Mouse (Mus musculus): ENCODE results near the gene Napepld. TPM values are rescaled to one million over a fixed set of nuclear protein-coding genes. Genes with fewer than 3 reads are reported as not detected.

The Napepld gene
- polyA plus RNA-seq, 1 experiment from 2014 or later: 4.9 TPM

DNA sequence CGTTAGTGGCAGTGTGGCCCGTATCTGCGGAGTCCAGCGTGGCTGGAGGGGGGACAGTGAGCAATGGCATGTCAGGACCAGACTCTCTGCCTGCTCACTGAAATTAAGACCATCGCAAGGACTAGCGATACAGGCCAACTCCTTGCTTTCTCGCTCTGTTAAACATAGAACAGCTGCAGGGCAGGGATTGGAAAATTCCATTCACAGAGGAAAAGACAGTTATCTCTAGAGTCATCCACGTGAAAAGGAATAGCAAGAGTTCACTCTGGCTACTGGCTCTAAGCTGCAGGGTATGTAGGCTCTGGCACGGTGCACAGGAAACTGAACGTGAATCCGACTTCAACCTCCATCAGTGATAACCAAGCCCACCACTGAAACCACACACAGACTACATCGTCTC, 26.2 kb downstream of the Napepld start:
- no peaks in the 10 kb centered on the region for H3K36me3 ChIP-seq (replicated peaks; ENCODE audit: control insufficient read depth, insufficient read depth, low read depth, low read length)
- H3K4me1 ChIP-seq (ENCODE audit: control insufficient read depth, insufficient read depth, low read length): no peaks in the 10 kb centered on the region
- no peaks in the 10 kb centered on the region for H3K27me3 ChIP-seq (ENCODE audit: control insufficient read depth, insufficient read depth, low read length)
- H3K27ac ChIP-seq (replicated peaks; ENCODE audit: low read depth, low read length): no peak overlapping the region
- H3K4me3 ChIP-seq (ENCODE audit: low read depth, low read length): no peak overlapping the region
- H3K9me3 ChIP-seq (replicated peaks; ENCODE audit: control insufficient read depth, low read length): no peaks in the 10 kb centered on the region
- DNase-seq (ENCODE audit: low spot score) (no peak), ATAC-seq (replicated peaks; ENCODE audit: insufficient number of reproducible peaks, low FRiP score, low TSS enrichment, low read depth) (no peak)
- 81% methylated on average over 12 of the region's 12 CpGs for WGBS
- H3K4me2 ChIP-seq (ENCODE audit: low read depth, low read length): no peak overlapping the region
- no peak overlapping the region for H3K9ac ChIP-seq (replicated peaks; ENCODE audit: low read length)

DNA sequence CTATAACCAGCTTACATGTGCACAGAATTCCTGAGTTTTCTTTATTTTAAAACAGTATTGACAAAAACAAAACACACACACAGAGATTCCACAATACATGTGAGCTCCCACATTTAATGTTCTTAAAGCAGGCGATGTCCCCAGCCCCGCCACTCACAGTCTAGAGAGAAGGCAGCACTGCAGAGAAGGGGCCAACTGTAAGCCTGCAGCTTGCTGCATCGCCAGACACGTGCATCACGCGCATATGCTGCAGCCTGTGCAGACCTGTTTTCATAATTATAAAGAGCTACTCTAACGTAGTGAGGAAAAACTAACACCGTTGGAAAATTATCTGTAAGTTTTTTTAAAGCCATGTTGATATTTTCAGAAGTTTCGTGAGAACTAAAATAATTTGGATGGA, 27.5 kb downstream of the Napepld start:
- no peak overlapping the region for H3K4me2 ChIP-seq (ENCODE audit: low read depth, low read length)
- H3K4me1 ChIP-seq (ENCODE audit: control insufficient read depth, insufficient read depth, low read length): no peaks in the 10 kb centered on the region
- H3K27me3 ChIP-seq (ENCODE audit: control insufficient read depth, insufficient read depth, low read length): no peaks in the 10 kb centered on the region
- H3K4me3 ChIP-seq (ENCODE audit: low read depth, low read length): no peak overlapping the region
- ATAC-seq (replicated peaks; ENCODE audit: insufficient number of reproducible peaks, low FRiP score, low TSS enrichment, low read depth): no peak
- no peaks in the 10 kb centered on the region for H3K36me3 ChIP-seq (replicated peaks; ENCODE audit: control insufficient read depth, insufficient read depth, low read depth, low read length)
- no peak overlapping the region for H3K9ac ChIP-seq (replicated peaks; ENCODE audit: low read length)
- no peak for DNase-seq (ENCODE audit: low spot score)
- WGBS: 83% methylated on average over 9 of the region's 9 CpGs
- no peak overlapping the region for H3K27ac ChIP-seq (replicated peaks; ENCODE audit: low read depth, low read length)
- no peaks in the 10 kb centered on the region for H3K9me3 ChIP-seq (replicated peaks; ENCODE audit: control insufficient read depth, low read length)

DNA sequence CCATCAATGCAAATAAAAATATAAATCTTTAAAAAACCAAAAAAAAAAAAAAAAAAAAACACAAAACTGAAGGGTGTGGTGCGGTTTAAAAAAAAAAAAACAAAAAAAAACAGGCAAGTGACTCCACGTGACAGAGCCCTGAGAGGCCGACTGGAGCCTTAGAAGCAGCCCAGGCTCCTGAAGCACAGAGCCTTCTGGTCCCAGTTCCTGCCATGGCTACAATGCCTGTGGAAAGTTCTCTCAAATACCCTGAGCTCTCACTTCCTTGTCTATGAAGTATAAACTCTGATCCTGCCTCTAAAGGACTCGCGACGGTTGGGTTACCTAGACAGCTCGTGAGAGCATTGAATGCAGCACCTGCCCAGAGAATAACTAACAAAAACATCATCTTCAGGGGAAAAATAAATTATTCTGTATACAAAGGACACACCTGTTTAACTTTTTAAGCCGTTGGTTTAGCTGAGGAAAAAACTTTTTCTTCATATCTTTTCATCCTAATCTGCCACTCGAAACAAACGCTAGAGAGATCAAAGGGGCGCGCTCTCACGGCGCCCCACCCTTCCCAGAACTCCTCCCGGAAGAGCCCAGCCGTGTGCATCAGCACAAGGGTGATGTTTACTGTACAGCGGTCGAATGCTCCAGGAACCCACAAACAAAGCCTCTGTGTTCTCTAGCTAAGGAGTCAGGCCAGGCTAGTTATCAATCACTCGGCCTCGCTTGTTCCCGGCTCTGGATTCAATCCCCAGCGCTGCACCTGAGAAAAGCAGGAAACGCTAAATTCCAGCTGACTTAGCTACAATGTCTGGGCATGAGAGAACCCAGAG, 28.2 kb downstream of the Napepld start:
- Histone ChIP-seq H3K36me3 (replicated peaks; ENCODE audit: control insufficient read depth, insufficient read depth, low read depth, low read length) (no peaks in the 10 kb centered on the region), H3K9ac (replicated peaks; ENCODE audit: low read length) (no peak overlapping the region), H3K4me1 (ENCODE audit: control insufficient read depth, insufficient read depth, low read length) (no peaks in the 10 kb centered on the region), H3K9me3 (replicated peaks; ENCODE audit: control insufficient read depth, low read length) (no peaks in the 10 kb centered on the region), H3K4me3 (ENCODE audit: low read depth, low read length) (no peak overlapping the region), H3K4me2 (ENCODE audit: low read depth, low read length) (no peak overlapping the region), H3K27me3 (ENCODE audit: control insufficient read depth, insufficient read depth, low read length) (no peaks in the 10 kb centered on the region), H3K27ac (replicated peaks; ENCODE audit: low read depth, low read length) (no peak overlapping the region)
- no peak for ATAC-seq (replicated peaks; ENCODE audit: insufficient number of reproducible peaks, low FRiP score, low TSS enrichment, low read depth)
- peak; percentile 37 for DNase-seq (ENCODE audit: low spot score)
- WGBS: 47% methylated on average over 23 of the region's 23 CpGs

DNA sequence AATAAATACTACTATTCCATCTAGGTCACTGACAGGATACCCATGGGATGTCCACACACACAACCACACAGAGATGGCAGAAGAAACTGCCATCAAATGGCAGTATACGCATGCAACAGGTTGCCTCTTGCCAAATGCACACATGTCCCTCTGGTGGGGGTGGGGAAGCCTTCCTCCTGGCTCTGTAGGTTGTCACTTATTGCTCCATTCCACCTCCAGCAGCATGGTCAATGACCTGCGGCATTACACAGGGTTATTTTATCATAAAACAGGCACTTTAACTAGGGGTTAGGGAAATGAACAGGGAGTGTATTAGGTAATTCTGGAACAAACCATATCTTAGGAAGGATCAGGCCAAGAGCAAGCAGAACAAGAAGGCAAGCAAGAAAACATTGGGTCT, 31.9 kb downstream of the Napepld start:
- no peak overlapping the region for H3K27ac ChIP-seq (replicated peaks; ENCODE audit: low read depth, low read length)
- 81% methylated on average over 2 of the region's 2 CpGs for WGBS
- no peaks in the 10 kb centered on the region for H3K36me3 ChIP-seq (replicated peaks; ENCODE audit: control insufficient read depth, insufficient read depth, low read depth, low read length)
- no peak overlapping the region for H3K4me2 ChIP-seq (ENCODE audit: low read depth, low read length)
- DNase-seq (ENCODE audit: low spot score): no peak
- no peak overlapping the region for H3K4me3 ChIP-seq (ENCODE audit: low read depth, low read length)
- H3K4me1 ChIP-seq (ENCODE audit: control insufficient read depth, insufficient read depth, low read length): no peaks in the 10 kb centered on the region
- no peaks in the 10 kb centered on the region for H3K9me3 ChIP-seq (replicated peaks; ENCODE audit: control insufficient read depth, low read length)
- no peak overlapping the region for H3K9ac ChIP-seq (replicated peaks; ENCODE audit: low read length)
- ATAC-seq (replicated peaks; ENCODE audit: insufficient number of reproducible peaks, low FRiP score, low TSS enrichment, low read depth): no peak
- no peaks in the 10 kb centered on the region for H3K27me3 ChIP-seq (ENCODE audit: control insufficient read depth, insufficient read depth, low read length)

DNA sequence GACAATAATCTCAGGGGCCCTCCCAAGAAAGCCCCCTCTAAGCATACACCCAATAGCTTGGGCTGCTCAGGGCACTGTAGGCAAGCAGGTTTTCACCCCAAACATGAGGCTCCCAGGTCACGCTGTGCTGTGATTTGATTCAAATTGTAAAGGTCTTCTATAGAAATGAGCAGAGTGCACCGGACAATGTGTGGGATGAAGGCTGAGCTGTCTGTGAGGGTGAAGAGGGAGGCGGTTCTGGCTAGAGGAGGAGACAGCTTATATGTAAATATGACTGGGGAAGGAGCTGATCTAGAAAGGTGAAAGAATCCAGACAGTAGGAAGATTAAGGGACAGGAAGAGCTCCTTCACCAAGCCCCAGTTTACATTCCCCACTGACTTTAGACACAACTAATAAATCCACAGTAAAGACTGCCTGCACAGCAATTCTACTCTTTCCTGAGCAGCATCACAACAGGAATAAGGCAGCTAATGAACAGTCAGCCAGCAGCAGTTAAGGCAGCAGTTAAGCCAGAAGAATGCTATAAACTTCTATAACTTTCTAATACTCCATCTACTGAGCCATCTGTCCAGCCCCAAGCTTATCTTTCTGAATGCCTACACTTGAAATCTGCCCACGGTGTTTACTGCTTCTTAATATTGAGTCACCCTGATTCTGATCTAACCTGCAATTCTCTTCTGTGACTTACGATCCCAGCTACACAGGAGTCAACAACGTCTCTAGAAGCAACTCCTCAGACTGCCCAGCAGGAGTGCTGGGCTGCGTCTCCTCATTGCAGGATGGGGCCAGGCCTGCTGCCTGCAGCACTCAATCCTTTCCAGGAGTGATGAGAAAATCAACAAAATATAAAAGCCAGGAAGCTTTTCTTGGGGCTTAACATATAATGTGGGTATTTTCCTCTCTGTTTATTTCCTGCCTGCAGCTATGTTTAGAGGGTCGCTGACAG, 33.7 kb downstream of the Napepld start:
- 65% methylated on average over 8 of the region's 8 CpGs for WGBS
- Histone ChIP-seq H3K27me3 (ENCODE audit: control insufficient read depth, insufficient read depth, low read length) (no peaks in the 10 kb centered on the region), H3K36me3 (replicated peaks; ENCODE audit: control insufficient read depth, insufficient read depth, low read depth, low read length) (no peaks in the 10 kb centered on the region), H3K4me3 (ENCODE audit: low read depth, low read length) (no peak overlapping the region), H3K9ac (replicated peaks; ENCODE audit: low read length) (no peak overlapping the region), H3K27ac (replicated peaks; ENCODE audit: low read depth, low read length) (no peak overlapping the region), H3K4me1 (ENCODE audit: control insufficient read depth, insufficient read depth, low read length) (no peaks in the 10 kb centered on the region), H3K9me3 (replicated peaks; ENCODE audit: control insufficient read depth, low read length) (no peaks in the 10 kb centered on the region), H3K4me2 (ENCODE audit: low read depth, low read length) (no peak overlapping the region)
- ATAC-seq (replicated peaks; ENCODE audit: insufficient number of reproducible peaks, low FRiP score, low TSS enrichment, low read depth) (no peak), DNase-seq (ENCODE audit: low spot score) (no peak)

DNA sequence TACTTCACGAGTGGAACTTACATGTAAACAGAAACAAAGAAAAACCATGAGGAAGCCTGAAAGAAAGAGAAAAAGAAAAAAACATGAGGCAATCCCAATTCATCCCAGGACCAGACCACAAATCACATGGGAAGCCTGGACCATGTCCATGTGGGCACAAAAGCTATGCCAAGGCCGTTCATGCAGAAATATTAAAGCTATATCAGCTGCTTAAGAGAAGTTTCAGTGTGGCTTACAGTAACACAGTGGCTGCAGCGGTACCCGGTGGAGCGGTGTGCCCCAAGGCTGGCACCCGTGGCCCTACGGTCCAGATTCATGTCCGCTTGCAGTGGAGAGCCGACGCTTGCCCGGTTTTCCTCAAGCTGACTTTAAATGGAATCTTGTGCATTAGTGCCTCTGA, 38.1 kb downstream of the Napepld start:
- H3K9ac ChIP-seq (replicated peaks; ENCODE audit: low read length): no peak overlapping the region
- no peaks in the 10 kb centered on the region; the same call in 1 of the 2 replicates for H3K36me3 ChIP-seq (replicated peaks; ENCODE audit: control insufficient read depth, insufficient read depth, low read depth, low read length)
- no peak overlapping the region for H3K4me2 ChIP-seq (ENCODE audit: low read depth, low read length)
- H3K9me3 ChIP-seq (replicated peaks; ENCODE audit: control insufficient read depth, low read length): no peaks in the 10 kb centered on the region
- no peak overlapping the region for H3K4me3 ChIP-seq (ENCODE audit: low read depth, low read length)
- H3K27ac ChIP-seq (replicated peaks; ENCODE audit: low read depth, low read length): no peak overlapping the region
- no peaks in the 10 kb centered on the region for H3K27me3 ChIP-seq (ENCODE audit: control insufficient read depth, insufficient read depth, low read length)
- 95% methylated on average over 11 of the region's 11 CpGs for WGBS
- no peaks in the 10 kb centered on the region for H3K4me1 ChIP-seq (ENCODE audit: control insufficient read depth, insufficient read depth, low read length)
- DNase-seq (ENCODE audit: low spot score): no peak
- ATAC-seq (replicated peaks; ENCODE audit: insufficient number of reproducible peaks, low FRiP score, low TSS enrichment, low read depth): no peak

DNA sequence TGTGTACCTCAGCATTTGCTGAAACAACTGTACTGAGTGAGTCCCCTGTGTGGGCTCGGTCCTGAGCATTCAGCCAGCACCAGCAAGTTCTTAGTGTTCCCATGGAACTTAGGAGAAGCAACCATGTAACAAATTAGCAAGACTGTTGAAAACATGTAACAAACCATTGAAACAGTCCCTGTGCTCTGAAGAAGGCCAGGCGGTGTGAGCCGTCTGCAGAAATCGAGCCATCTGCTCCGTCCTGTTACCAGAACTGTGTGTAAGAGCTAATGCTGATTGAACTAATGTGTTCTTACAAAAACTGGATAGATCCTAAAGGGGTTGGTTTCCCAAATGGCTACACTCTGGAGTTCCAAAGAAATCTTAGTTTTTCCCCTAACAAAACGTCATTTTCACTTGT, 40.3 kb downstream of the Napepld start:
- H3K9me3 ChIP-seq (replicated peaks; ENCODE audit: control insufficient read depth, low read length): no peaks in the 10 kb centered on the region
- DNase-seq (ENCODE audit: low spot score) (no peak), ATAC-seq (replicated peaks; ENCODE audit: insufficient number of reproducible peaks, low FRiP score, low TSS enrichment, low read depth) (no peak)
- H3K27ac ChIP-seq (replicated peaks; ENCODE audit: low read depth, low read length): no peak overlapping the region
- no peak overlapping the region for H3K9ac ChIP-seq (replicated peaks; ENCODE audit: low read length)
- H3K4me1 ChIP-seq (ENCODE audit: control insufficient read depth, insufficient read depth, low read length): no peaks in the 10 kb centered on the region
- no peaks in the 10 kb centered on the region; the same call in 1 of the 2 replicates for H3K36me3 ChIP-seq (replicated peaks; ENCODE audit: control insufficient read depth, insufficient read depth, low read depth, low read length)
- no peak overlapping the region for H3K4me3 ChIP-seq (ENCODE audit: low read depth, low read length)
- H3K4me2 ChIP-seq (ENCODE audit: low read depth, low read length): no peak overlapping the region
- no peaks in the 10 kb centered on the region for H3K27me3 ChIP-seq (ENCODE audit: control insufficient read depth, insufficient read depth, low read length)
- WGBS: 91% methylated on average over 6 of the region's 6 CpGs

Data from embryonic facial prominence, embryonic 11.5 days (tissue).